Mouse (Mus musculus) adrenal gland, postnatal 4 days (tissue): ENCODE data around the gene Abcc4. TPM values are rescaled to one million over a fixed set of nuclear protein-coding genes. Genes with fewer than 3 reads are reported as not detected.

Source experiments
- DNase-seq, 2 experiments: peaks; one replicate each; pipeline ENCODE4 v3.0.0; 2021 to 2022; ENCODE audit warnings: low spot score in 2 of 2, mixed read lengths in 2 of 2
- long read RNA-seq, 2 experiments: library from polyadenylated mRNA; stranded (forward); transcript quantifications; one replicate each; pipeline ENCODE4 v2.0.0; 2021
- total RNA-seq, 2 experiments: library from RNA; stranded (reverse); gene quantifications; 2 replicates each; pipeline ENCODE4 v1.2.3; 2021

The Abcc4 gene
- total RNA-seq = 10 to 100 TPM in 1 of 2 experiments, 1 to 10 TPM in 1; 7.3 to 10.1 TPM
- long read RNA-seq, experiment 1, full-length matches to known transcripts = 2 of 4 reads
- long read RNA-seq, experiment 1, partial matches to known transcripts = 2 of 4 reads
- long read RNA-seq, experiment 1, other reads (novel, unspliced or antisense) = 0 of 4 reads
- long read RNA-seq, experiment 2, full-length matches to known transcripts = 4 of 12 reads
- long read RNA-seq, experiment 2, partial matches to known transcripts = 5 of 12 reads
- long read RNA-seq, experiment 2, other reads (novel, unspliced or antisense) = 3 of 12 reads

- peak; percentile 57 to 67 for DNase-seq
Measured at GRCm38 (mm10) chr14:118705808-118706731, at the start of gene Abcc4. Gene Abcc4, minus strand, starts transcription at chr14:118706219.

GRCm38 (mm10) chr14:118751193-118751753 is 45.3 kb upstream of the Abcc4 start:
- no peak for DNase-seq

DNA sequence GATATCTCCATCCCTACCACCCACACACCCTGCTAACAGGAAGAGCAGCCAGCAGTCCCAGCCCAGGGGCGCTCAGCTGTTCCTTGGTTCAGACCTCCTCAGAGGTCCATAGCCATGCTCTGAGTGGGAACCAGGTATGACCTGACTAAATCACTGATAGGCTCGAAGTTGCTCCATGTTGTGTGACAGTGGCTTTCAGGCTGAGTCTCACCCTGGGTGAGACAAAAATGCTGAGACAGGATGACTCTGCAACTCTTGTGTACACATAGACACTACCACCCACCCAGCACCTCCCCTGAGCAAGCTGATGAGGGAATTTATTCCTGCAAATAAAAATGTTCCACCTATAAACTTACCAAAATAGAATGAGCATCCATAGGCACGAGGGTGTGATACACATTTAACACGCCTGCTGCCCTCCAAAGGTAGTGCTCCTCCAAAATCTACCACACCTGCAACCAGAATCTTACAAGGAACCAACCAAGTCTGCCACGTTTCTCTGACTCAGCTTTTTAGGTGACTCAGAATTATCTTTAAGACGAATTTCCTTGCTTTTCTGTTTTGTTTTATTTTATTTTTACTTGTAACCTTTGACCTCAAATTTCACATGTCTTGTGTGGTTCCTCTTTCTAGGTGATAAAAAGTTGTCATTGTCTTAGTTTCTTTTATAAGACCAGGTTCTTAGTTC is 44.6 kb upstream of the Abcc4 start:
- DNase-seq = no peak

GRCm38 (mm10) chr14:118749715-118750114 is 43.7 kb upstream of the Abcc4 start:
- no peak for DNase-seq

DNA sequence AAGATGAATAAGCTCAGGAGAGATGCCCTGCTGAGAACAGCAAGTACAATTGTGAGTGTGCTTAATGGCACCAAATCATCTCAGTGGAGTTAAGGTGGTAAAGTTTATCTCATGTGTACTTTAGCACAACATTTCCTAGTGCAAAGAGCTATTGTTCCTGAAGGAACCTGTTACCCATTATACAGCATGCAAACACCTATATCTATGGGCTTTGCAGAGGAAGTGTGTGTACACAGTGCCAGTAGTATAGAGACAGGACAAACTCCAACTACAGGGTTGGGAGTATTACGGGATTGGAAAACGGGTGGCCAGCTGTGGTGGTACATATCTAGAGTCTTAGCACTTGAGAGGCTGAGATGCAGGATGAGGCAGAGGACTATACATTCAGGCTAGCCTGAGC is 43.0 kb upstream of the Abcc4 start:
- no peak for DNase-seq

DNA sequence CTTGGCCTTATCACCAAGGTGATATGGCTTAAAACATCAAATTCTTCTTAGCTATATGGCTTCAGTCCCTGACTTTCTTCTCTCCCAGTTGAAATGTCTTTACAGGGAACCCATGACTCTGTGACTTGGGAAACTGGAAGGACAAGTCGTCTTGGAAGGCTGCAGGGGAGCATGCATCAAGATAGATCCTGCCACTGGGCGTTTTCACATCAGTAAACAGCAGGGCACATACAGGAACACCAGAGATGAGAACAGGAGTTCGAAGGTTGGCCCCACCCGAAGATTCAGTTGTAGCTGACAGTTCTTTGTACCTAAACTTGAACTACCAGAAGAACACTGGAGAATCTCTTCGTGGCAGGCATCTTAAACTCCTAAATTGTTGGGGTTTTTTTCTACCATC is 36.8 kb upstream of the Abcc4 start:
- no peak for DNase-seq

GRCm38 (mm10) chr14:118741780-118742179 is 35.8 kb upstream of the Abcc4 start:
- no peak for DNase-seq

GRCm38 (mm10) chr14:118737251-118737888 is 31.4 kb upstream of the Abcc4 start:
- DNase-seq = no peak

DNA sequence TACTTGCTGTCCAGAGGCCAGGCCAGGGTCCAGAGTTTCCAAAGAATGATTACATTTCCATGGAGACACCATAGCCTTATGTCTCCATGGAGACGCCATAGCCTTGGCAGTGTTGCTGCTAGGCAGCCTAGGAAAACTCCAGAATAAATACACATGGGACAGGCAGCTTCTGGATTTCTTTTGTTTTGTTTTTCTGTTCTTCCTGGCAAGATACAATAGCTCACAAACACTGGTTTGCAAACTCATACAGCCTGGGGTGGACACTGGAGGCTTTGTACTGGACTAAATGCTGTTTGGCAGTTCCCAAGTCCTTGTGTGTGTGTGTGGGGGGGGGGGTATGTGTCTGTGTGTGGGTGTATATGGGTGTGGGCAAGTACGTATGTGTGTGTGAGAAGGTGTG is 29.1 kb upstream of the Abcc4 start:
- no peak for DNase-seq

GRCm38 (mm10) chr14:118733146-118733545 is 27.1 kb upstream of the Abcc4 start:
- DNase-seq = no peak

GRCm38 (mm10) chr14:118730631-118731030 is 24.6 kb upstream of the Abcc4 start:
- DNase-seq = no peak

DNA sequence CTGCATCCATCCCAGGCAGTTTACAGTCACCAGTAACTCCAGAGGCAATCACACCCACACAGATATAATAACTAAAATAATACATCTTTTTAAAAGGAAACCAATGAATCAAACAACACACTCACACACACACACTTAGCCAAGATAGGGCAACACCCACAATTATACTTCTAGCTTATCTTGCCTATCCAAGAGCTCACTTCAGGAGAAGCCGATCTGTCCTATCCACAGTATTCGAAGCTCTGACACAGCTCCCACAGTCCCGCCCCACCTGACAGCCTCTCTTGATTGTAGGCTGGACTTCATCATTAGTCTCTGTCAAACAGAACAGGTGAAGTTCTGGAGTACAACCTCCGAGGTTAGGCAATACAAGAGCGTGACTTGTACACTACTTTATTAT is 19.4 kb upstream of the Abcc4 start:
- no peak for DNase-seq

- no peak for DNase-seq
Measured at GRCm38 (mm10) chr14:118723920-118724693, 18.1 kb upstream of the Abcc4 start.

DNA sequence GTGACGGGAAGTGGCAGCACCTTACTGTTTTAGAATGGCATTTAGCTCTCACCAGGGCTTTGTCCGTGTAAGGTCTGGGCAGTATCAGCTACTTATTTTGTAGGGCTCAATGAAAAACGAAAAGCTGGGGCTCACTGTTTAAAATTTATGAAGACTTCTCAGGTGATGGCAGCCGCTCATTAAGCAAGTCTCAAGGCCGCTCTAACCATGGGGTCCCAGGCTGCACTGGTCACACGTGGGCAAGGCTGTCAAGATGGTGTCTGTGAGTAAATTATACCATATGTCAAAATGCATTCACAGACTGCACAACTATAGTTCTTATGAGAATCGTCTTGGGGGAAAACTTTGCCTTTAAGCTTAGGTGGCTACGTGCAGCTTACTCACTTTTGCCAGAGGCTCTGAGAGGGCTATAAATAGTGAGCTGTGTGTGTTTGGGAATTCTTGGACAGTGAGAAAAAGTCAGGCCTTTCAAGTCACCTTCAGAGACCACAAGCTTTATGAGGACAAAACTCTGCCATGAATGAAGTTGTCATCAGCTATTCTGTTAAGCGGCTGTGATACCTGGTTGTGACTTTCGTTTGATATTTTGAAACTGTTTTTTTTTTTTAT is 13.7 kb upstream of the Abcc4 start:
- DNase-seq = no peak

DNA sequence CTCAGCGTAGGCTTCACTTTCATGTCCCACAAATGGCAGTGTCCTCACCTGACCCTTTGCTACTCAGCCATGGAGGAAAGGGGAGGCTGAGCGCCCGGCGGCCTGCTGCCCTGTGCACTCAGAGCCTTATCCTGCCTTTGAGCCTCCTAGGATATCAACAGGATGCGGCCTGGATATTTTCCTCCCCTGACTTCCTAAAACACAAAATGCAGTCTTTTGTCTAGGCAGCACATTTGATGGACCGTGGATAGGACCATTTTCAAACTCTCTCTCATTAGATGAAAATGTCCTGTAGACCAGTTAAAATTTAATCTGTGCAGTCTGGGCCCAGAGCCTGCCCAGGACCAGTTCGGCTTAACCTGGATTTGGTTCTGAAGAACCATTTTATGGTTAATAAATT is 12.6 kb upstream of the Abcc4 start:
- DNase-seq = no peak

GRCm38 (mm10) chr14:118716372-118717312 is 10.6 kb upstream of the Abcc4 start:
- no peak for DNase-seq

DNA sequence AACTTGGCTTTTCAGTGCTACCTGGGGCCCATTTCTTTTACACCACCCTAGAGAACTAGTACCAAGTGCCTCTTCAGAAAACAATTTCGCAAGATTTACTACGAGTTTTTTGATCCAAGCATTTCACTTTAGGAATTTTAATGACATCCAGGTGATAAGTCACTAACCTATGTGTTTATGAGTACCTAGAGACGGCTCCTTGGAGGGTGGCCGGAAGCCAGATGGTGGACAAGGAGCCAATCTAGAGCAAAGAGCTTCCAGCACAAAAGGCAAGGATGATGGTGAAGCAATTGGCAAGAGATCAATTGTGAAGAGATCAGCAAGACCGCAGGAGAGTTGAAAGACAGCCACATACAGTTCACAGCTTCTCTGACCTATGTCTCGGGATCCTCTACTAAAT is 8.7 kb upstream of the Abcc4 start:
- DNase-seq = no peak

DNA sequence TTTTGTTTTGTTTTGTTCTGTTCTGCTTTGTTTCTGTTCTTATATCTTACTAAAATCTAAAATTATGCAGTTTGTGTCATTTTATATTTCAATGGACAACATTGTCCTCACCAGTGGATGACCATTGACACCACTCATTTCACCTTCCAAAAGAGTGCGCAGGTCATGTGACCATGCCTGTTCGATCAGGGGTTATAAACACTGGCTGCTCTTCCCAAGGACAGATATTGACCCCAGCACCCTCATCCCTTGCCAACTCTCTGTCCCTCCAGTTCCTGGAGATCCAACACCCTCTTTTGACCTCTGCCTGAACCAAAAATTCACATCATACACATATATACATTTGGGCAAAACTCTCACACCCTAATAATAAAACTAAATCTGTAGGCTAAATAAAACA is 8.3 kb upstream of the Abcc4 start:
- no peak for DNase-seq

DNA sequence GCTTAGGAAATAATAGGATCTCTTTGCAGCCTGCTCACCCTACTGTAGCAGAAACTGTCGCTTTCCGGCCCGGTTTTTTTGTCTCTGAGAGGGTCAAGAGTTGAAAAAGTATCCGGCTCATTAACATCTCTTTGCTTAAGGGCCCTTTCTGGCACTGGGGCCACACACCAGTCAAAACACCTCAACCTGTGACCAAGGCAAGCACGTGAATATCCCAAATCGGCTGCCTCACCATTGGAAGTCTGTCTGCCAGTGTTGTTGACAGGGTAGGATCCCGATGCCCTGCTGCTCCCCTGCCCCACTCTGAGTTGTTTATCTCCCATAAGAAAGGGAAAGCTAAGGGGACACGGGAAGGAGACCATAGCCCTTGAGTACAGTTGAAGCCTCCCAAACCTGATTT is 7.8 kb upstream of the Abcc4 start:
- no peak for DNase-seq
